Mouse (Mus musculus): ENCODE measurements around the gene Cd81. TPM values are rescaled to one million over a fixed set of nuclear protein-coding genes. Genes with fewer than 3 reads are reported as not detected.

The Cd81 gene
- total and polyA plus RNA-seq, 3 experiments, result 105 to 133 TPM; not detected in 1

DNA sequence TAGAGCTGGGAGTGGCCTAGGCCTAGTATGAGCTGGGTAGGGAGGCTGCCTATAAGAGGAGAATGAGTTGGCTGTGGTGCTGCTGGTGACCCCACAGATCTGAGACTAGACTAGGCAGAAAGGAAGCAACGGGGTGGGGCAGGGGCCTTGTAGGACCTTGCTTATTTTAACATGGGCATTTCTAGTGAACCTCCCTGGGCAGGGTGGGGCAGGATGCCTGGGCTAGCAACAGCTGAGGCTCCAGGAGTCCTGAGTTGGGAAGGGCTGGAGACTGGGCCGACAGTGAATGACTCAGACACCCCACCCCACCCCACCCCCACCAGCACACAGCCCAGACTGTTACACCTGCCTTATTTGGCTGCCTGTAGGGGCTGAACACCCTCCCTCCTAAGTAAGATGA is 10.2 kb downstream of the Cd81 start:
- TF ChIP-seq RCOR1 (IDR thresholded peaks at IDR 0.05; ENCODE audit: low read depth, low read length) (no peak), CHD1 (IDR thresholded peaks at IDR 0.05; ENCODE audit: low read depth, low read length) (no peak), E2F4 (IDR thresholded peaks at IDR 0.05; ENCODE audit: borderline replicate concordance, low read depth, low read length) (no peak), MAZ (IDR thresholded peaks at IDR 0.05; ENCODE audit: low read depth, low read length) (no peak), CHD2 (IDR thresholded peaks at IDR 0.05; ENCODE audit: low read length) (no peak), TCF12 (IDR thresholded peaks at IDR 0.05; ENCODE audit: low read depth, low read length) (no peak), JUND (IDR thresholded peaks at IDR 0.05; ENCODE audit: low read depth, low read length) (no peak), ZNF384 (IDR thresholded peaks at IDR 0.05; ENCODE audit: low read depth, low read length) (no peak), SIN3A (IDR thresholded peaks at IDR 0.05; ENCODE audit: low read length) (no peak), EP300 (IDR thresholded peaks at IDR 0.05; ENCODE audit: low read depth in 1 of 2, low read length in 2 of 2) (no peak), USF2 (IDR thresholded peaks at IDR 0.05; ENCODE audit: borderline replicate concordance in 1 of 2, insufficient read depth in 1 of 2, low read depth in 1 of 2, low read length in 2 of 2) (no peak), TBP (IDR thresholded peaks at IDR 0.05; ENCODE audit: low read depth, low read length) (no peak), GABPA (IDR thresholded peaks at IDR 0.05; ENCODE audit: low read depth, low read length) (no peak), BHLHE40 (IDR thresholded peaks at IDR 0.05; ENCODE audit: borderline replicate concordance, low read depth, low read length) (no peak), TAL1 (IDR thresholded peaks at IDR 0.05; ENCODE audit: low read length) (no peak), NRF1 (IDR thresholded peaks at IDR 0.05; ENCODE audit: insufficient read depth, low read depth, low read length, poor library complexity, severe bottlenecking) (no peak), KAT2A (conservative IDR thresholded peaks at IDR 0.05; ENCODE audit: low read depth, low read length) (no peak), RAD21 (IDR thresholded peaks at IDR 0.05; ENCODE audit: low read depth, low read length) (no peak), MEF2A (IDR thresholded peaks at IDR 0.05; ENCODE audit: extremely low read depth, insufficient replicate concordance, low read depth, low read length, poor library complexity, severe bottlenecking) (no peak), CTCF (IDR thresholded peaks at IDR 0.05 in 2 of 3, conservative IDR thresholded peaks at IDR 0.05 in 1 of 3; ENCODE audit: control insufficient read depth in 1 of 3, insufficient read depth in 1 of 3, low read depth in 2 of 3, low read length in 3 of 3, poor library complexity in 1 of 3, severe bottlenecking in 1 of 3) (no peak)
- H3K4me1 ChIP-seq (ENCODE audit: control insufficient read depth in 1 of 2, insufficient read depth in 2 of 2, low read length in 2 of 2), result peaks cover 14 to 23% of the 10 kb centered on the region in 2 experiments
- no peak overlapping the region for H3K4me3 ChIP-seq (ENCODE audit: control insufficient read depth in 1 of 2, insufficient read depth in 1 of 2, low read depth in 2 of 2, low read length in 2 of 2)
- no peak overlapping the region for H3K27ac ChIP-seq (ENCODE audit: control insufficient read depth, low read depth, low read length)
- peaks cover 3% of the 10 kb centered on the region; the same call in 1 of the 2 replicates for H3K79me2 ChIP-seq (ENCODE audit: control insufficient read depth, insufficient read depth, low read length, poor library complexity)
- H3K9ac ChIP-seq (ENCODE audit: control insufficient read depth, low read depth, low read length, poor library complexity, severe bottlenecking), result no peak overlapping the region
- no peaks in the 10 kb centered on the region for H3K9me3 ChIP-seq (replicated peaks; ENCODE audit: insufficient read depth, low read length)
- DNase-seq (ENCODE audit: low read depth, low spot score), result no peak
- H3K36me3 ChIP-seq (ENCODE audit: control insufficient read depth in 1 of 2, insufficient read depth in 2 of 2, low read length in 2 of 2), result peaks cover 2 to 19% of the 10 kb centered on the region in 2 experiments; a peak in 3 of 4 replicates
- no peaks in the 10 kb centered on the region for H3K27me3 ChIP-seq (ENCODE audit: control insufficient read depth in 1 of 2, insufficient read depth in 2 of 2, low read length in 2 of 2)

DNA sequence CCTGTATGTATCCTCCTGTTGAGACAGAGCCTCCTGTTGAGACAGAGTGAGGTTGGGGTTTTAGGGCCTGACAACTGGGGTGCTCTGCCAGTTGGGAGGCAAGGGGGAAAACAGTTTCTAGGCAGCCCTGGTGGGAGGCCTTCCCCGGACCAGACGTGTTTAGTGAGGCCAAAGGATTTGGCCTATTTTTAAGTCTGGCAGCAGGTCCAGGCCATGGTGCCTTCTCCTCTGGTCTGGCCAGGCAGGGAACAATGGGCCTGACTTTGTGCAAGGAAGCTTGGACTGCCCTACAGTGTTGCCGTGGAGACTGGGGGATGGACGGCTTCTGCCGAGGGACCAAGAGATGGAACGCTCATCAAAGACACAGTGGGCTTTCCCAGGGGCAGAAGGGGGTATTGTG is 11.7 kb downstream of the Cd81 start:
- no peak overlapping the region for H3K27ac ChIP-seq (ENCODE audit: control insufficient read depth, low read depth, low read length)
- peaks cover 1% of the 10 kb centered on the region for H3K79me2 ChIP-seq (ENCODE audit: control insufficient read depth, insufficient read depth, low read length, poor library complexity)
- no peak for DNase-seq (ENCODE audit: low read depth, low spot score)
- no peak for TF ChIP-seq TBP (IDR thresholded peaks at IDR 0.05; ENCODE audit: low read depth, low read length)
- TF ChIP-seq CTCF (IDR thresholded peaks at IDR 0.05 in 2 of 3, conservative IDR thresholded peaks at IDR 0.05 in 1 of 3; ENCODE audit: control insufficient read depth in 1 of 3, insufficient read depth in 1 of 3, low read depth in 2 of 3, low read length in 3 of 3, poor library complexity in 1 of 3, severe bottlenecking in 1 of 3), result no peak
- no peak for TF ChIP-seq ETS1 (IDR thresholded peaks at IDR 0.05; ENCODE audit: low read depth, low read length)
- no peak for TF ChIP-seq BHLHE40 (IDR thresholded peaks at IDR 0.05; ENCODE audit: borderline replicate concordance, low read depth, low read length)
- no peak for TF ChIP-seq MAZ (IDR thresholded peaks at IDR 0.05; ENCODE audit: low read depth, low read length)
- TF ChIP-seq HCFC1 (IDR thresholded peaks at IDR 0.05; ENCODE audit: low read depth, low read length), result no peak
- no peak for TF ChIP-seq ZKSCAN1 (IDR thresholded peaks at IDR 0.05; ENCODE audit: low read depth, low read length)
- no peak for TF ChIP-seq CHD1 (IDR thresholded peaks at IDR 0.05; ENCODE audit: low read depth, low read length)
- TF ChIP-seq TAL1 (IDR thresholded peaks at IDR 0.05; ENCODE audit: low read length), result no peak
- no peak for TF ChIP-seq MXI1 (IDR thresholded peaks at IDR 0.05; ENCODE audit: low read depth, low read length)
- no peak for TF ChIP-seq GABPA (IDR thresholded peaks at IDR 0.05; ENCODE audit: low read depth, low read length)
- TF ChIP-seq RCOR1 (IDR thresholded peaks at IDR 0.05; ENCODE audit: low read depth, low read length), result no peak
- no peak for TF ChIP-seq NELFE (IDR thresholded peaks at IDR 0.05; ENCODE audit: low read depth, low read length)
- TF ChIP-seq NRF1 (IDR thresholded peaks at IDR 0.05; ENCODE audit: insufficient read depth, low read depth, low read length, poor library complexity, severe bottlenecking), result no peak
- no peak for TF ChIP-seq TCF12 (IDR thresholded peaks at IDR 0.05; ENCODE audit: low read depth, low read length)
- H3K9me3 ChIP-seq (replicated peaks; ENCODE audit: insufficient read depth, low read length), result no peaks in the 10 kb centered on the region
- H3K9ac ChIP-seq (ENCODE audit: control insufficient read depth, low read depth, low read length, poor library complexity, severe bottlenecking), result no peak overlapping the region
- H3K4me1 ChIP-seq (ENCODE audit: control insufficient read depth in 1 of 2, insufficient read depth in 2 of 2, low read length in 2 of 2), result peaks cover 4 to 20% of the 10 kb centered on the region in 2 experiments
- H3K36me3 ChIP-seq (ENCODE audit: control insufficient read depth in 1 of 2, insufficient read depth in 2 of 2, low read length in 2 of 2), result peaks cover 2 to 14% of the 10 kb centered on the region in 2 experiments; a peak in 3 of 4 replicates
- H3K4me3 ChIP-seq (ENCODE audit: control insufficient read depth in 1 of 2, insufficient read depth in 1 of 2, low read depth in 2 of 2, low read length in 2 of 2), result no peak overlapping the region
- H3K27me3 ChIP-seq (ENCODE audit: control insufficient read depth in 1 of 2, insufficient read depth in 2 of 2, low read length in 2 of 2), result no peaks in the 10 kb centered on the region

Data from MEL (cell line).